Mouse (Mus musculus) lung, postnatal 0 days (tissue): Measurements from ENCODE around the gene Nup62. TPM values are rescaled to one million over a fixed set of nuclear protein-coding genes. Genes with fewer than 3 reads are reported as not detected.
A peak's percentile ranks its signal among the peaks of the same experiment; 100 is the strongest.

Experiments
- ATAC-seq: fragments of 200-750 bp; cut with Nextera tagmentation; 2 replicates; pipeline ENCODE4 v1.8.0; 2017; ENCODE audit warnings: moderate library complexity
- DNase-seq: peaks from one replicate; pipeline ENCODE4 v3.0.0-alpha.2; 2016; ENCODE audit warnings: low spot score
- H3K27ac ChIP-seq: fragments of 300-500 bp; sonication (generic); 2 replicates; pipeline ENCODE4 v1.5.1; 2014; ENCODE audit warnings: antibody characterized with exemption, mild to moderate bottlenecking, low read length, mixed read lengths
- H3K27me3 ChIP-seq: fragments of 300-500 bp; sonication (generic); replicated peaks from 2 replicates; pipeline ENCODE4 v1.6.1; 2014; ENCODE audit warnings: low read length, mixed read lengths; ENCODE audit not compliant: insufficient read depth
- H3K36me3 ChIP-seq: fragments of 300-500 bp; sonication (generic); 2 replicates; pipeline ENCODE4 v1.6.1; 2014; ENCODE audit warnings: low read length, mixed read lengths; ENCODE audit not compliant: insufficient read depth
- H3K4me1 ChIP-seq: fragments of 300-500 bp; sonication (generic); 2 replicates; pipeline ENCODE4 v1.6.1; 2014; ENCODE audit warnings: antibody characterized with exemption, low read depth, low read length, mixed read lengths; ENCODE audit not compliant: insufficient read depth
- H3K4me2 ChIP-seq: fragments of 300-500 bp; sonication (generic); replicated peaks from 2 replicates; pipeline ENCODE4 v1.6.1; 2014; ENCODE audit warnings: low read depth, mild to moderate bottlenecking, low read length, moderate library complexity, mixed read lengths
- H3K4me3 ChIP-seq: fragments of 300-500 bp; sonication (generic); 2 replicates; pipeline ENCODE4 v1.5.1; 2014; ENCODE audit warnings: low read depth, low read length
- H3K9ac ChIP-seq: fragments of 300-500 bp; sonication (generic); replicated peaks from 2 replicates; pipeline ENCODE4 v1.6.1; 2014; ENCODE audit warnings: low read depth, mild to moderate bottlenecking
- H3K9me3 ChIP-seq: fragments of 300-500 bp; sonication (generic); 2 replicates; pipeline ENCODE4 v1.6.1; 2016; ENCODE audit warnings: low read length, mixed read lengths
- CTCF ChIP-seq: IDR thresholded peaks from 2 replicates; pipeline ENCODE4 v1.5.1; 2016; ENCODE audit warnings: antibody characterized with exemption, mild to moderate bottlenecking
- EP300 ChIP-seq: IDR thresholded peaks from 2 replicates; pipeline ENCODE4 v1.6.1; 2016; ENCODE audit warnings: antibody characterized with exemption, mild to moderate bottlenecking, control low read depth
- WGBS: fragments of 180-500 bp; shearing (Covaris S2); extraction: QIAGEN DNeasy Blood & Tissue Kit; methylation state at CpG from one replicate; pipeline ENCODE4 v1.1.7; 2014; 5-methylcytosine and 5-hydroxymethylcytosine counted together
- polyA plus RNA-seq: library from polyadenylated mRNA; unstranded; fragments of >200 nt; fragmentation: Nextera tagmentation; extraction: Ambion mirVana; gene quantifications from 2 replicates; pipeline ENCODE4 v1.2.1, GENCODE M21; 2015

Gene Nup62
- polyA plus RNA-seq, 1 experiment from 2014 or later: 23.8 TPM

DNA sequence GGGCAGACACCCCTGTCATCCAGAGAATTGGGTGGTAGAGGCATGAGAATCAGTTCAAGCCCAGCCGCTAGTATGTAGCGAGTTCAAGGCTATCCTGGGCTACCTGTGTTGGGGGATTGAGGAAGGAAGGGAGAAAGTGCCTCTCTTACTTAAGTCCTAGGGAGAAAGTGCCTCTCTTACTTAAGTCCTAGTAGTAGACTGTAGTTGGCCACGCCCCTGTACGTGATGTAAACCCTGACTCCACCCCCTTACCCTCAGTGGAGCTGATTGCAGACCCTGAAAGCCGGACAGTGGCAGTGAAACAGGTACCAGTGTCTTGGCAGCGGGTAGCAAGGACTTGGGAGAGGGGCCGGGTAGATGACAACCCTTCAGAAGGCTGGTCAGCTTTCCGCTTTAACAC is 42.0 kb downstream of the Nup62 start:
- Histone ChIP-seq H3K4me2 (peak overlapping the region; percentile 96), H3K9ac (no peak overlapping the region), H3K27me3 (no peaks in the 10 kb centered on the region), H3K4me3 (peak overlapping the region; percentile 69), H3K4me1 (peaks cover 18% of the 10 kb centered on the region), H3K9me3 (no peaks in the 10 kb centered on the region), H3K27ac (peak overlapping the region; percentile 93), H3K36me3 (peaks cover 9% of the 10 kb centered on the region; the same call in 1 of the 2 replicates)
- TF ChIP-seq CTCF (no peak), EP300 (no peak)
- DNase-seq (peak; percentile 87), ATAC-seq (no peak)
- 23% methylated on average over 8 of the region's 8 CpGs for WGBS

DNA sequence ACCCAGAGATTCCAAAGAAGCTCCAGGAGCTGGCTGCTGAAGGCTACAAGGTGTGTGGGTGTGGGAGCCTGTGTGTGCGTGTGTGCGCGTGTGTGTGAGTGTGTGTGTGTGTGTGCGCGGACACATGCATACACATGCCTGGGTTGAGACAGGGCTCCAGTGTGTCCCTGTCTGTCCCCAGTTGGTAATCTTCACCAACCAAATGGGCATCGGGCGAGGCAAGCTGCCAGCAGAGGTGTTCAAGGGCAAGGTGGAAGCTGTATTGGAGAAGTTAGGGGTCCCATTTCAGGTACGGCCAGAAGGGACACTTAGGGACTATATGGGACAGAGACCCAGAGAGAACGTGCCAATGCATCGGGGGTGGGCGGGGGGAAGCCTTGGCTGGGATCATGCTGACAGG is 44.0 kb downstream of the Nup62 start:
- Histone ChIP-seq H3K27ac (no peak overlapping the region), H3K4me3 (no peak overlapping the region), H3K9me3 (no peaks in the 10 kb centered on the region), H3K9ac (no peak overlapping the region), H3K4me1 (peaks cover 11% of the 10 kb centered on the region), H3K27me3 (no peaks in the 10 kb centered on the region), H3K4me2 (no peak overlapping the region), H3K36me3 (peaks cover 25% of the 10 kb centered on the region)
- no peak for TF ChIP-seq CTCF
- TF ChIP-seq EP300: no peak
- no peak for DNase-seq
- WGBS: 85% methylated on average over 11 of the region's 11 CpGs
- no peak for ATAC-seq

DNA sequence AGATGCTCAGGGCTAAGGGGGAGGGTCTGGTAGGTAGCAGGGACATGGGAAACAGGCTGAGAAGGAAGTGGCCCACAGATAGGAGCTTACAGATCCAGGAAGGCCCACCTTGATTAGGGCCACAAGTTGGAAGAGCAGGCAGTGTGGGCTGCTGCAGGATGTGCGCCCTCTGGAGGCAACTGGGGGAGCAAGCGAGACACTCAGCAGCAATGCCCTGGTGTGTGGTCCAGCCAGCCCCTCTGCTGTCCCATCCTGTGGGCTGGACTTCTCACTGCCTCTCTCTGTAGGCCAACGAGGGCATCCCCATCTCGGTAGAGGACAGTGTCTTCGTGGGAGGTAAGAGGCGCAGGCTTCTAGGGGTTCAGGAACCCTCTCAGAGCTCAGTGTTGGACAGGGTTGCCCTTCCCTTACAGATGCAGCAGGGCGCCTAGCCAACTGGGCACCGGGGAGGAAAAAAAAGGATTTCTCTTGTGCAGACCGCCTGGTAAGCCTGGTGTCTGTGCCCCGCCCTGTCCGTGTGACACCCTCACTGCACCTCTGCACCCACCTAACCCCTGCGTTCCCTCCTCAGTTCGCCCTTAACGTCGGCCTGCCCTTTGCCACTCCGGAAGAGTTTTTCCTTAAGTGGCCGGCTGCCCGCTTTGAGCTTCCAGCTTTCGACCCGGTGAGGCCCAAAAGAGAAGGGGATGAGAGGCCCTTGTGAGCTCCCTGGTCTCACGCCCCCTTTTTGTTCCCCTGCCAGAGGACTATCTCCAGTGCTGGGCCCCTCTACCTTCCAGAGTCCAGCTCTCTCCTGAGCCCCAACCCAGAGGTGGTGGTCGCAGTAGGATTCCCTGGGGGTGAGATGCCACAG is 44.9 kb downstream of the Nup62 start:
- Histone ChIP-seq H3K36me3 (peaks cover 25% of the 10 kb centered on the region), H3K4me2 (no peak overlapping the region), H3K9me3 (no peaks in the 10 kb centered on the region), H3K4me1 (peaks cover 10% of the 10 kb centered on the region), H3K27me3 (no peaks in the 10 kb centered on the region), H3K27ac (no peak overlapping the region), H3K9ac (no peak overlapping the region), H3K4me3 (no peak overlapping the region)
- DNase-seq: peak; percentile 79
- peak; percentile 44 for ATAC-seq
- 49% methylated on average over 22 of the region's 22 CpGs for whole genome bisulfite sequencing
- TF ChIP-seq CTCF (peak; percentile 94), EP300 (no peak)

DNA sequence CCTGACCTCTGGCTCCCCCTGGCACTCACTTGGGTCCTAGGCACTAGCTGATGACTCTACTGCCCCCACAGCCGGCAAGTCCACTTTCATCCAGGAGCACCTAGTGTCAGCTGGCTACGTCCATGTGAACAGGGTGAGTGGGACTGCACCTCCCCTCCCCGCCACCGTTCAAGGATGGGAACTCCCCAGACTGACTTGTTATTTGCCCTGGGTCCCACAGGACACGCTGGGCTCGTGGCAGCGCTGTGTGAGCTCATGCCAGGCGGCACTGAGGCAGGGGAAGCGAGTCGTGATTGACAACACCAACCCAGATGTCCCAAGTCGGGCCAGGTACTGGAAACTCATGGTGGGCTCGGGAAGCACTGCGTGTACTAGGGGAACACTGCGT is 45.5 kb downstream of the Nup62 start:
- H3K36me3 ChIP-seq: peaks cover 25% of the 10 kb centered on the region
- H3K27me3 ChIP-seq: no peaks in the 10 kb centered on the region
- no peak overlapping the region for H3K27ac ChIP-seq
- no peak overlapping the region for H3K4me2 ChIP-seq
- WGBS: 76% methylated on average over 14 of the region's 14 CpGs
- DNase-seq (no peak), ATAC-seq (no peak)
- peaks cover 14% of the 10 kb centered on the region for H3K4me1 ChIP-seq
- TF ChIP-seq CTCF: peak; percentile 28
- TF ChIP-seq EP300: no peak
- H3K9ac ChIP-seq: no peak overlapping the region
- no peak overlapping the region for H3K4me3 ChIP-seq
- no peaks in the 10 kb centered on the region for H3K9me3 ChIP-seq

DNA sequence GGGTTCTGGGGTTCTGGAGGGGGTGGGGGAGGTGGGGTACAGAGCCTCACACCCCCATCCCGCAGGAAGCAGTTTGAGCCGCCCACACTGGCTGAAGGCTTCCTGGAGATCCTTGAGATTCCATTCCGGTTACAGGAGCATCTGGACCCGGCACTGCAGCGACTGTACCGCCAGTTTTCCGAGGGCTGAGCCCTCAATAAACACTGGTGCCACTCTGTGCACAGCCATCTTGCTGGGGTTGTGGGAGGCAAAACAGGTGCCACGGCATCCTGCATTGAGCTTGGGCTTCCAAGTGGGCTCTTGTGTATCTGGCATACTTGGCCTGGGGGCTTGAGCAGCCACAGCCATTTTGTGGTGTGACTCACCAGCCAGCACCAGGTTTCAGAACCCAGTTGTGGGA is 46.5 kb downstream of the Nup62 start:
- Histone ChIP-seq H3K27me3 (no peaks in the 10 kb centered on the region), H3K9ac (no peak overlapping the region), H3K4me1 (peaks cover 19% of the 10 kb centered on the region), H3K9me3 (no peaks in the 10 kb centered on the region), H3K27ac (no peak overlapping the region), H3K4me3 (no peak overlapping the region), H3K4me2 (no peak overlapping the region), H3K36me3 (peaks cover 25% of the 10 kb centered on the region)
- DNase-seq (no peak), ATAC-seq (no peak)
- WGBS: 45% methylated on average over 8 of the region's 8 CpGs
- no peak for TF ChIP-seq EP300
- no peak for TF ChIP-seq CTCF

GRCm38 (mm10) chr7:44863210-44863609 is 47.3 kb downstream of the Nup62 start:
- H3K9me3 ChIP-seq: no peaks in the 10 kb centered on the region
- no peak overlapping the region for H3K4me3 ChIP-seq
- H3K27me3 ChIP-seq: no peaks in the 10 kb centered on the region
- DNase-seq: no peak
- H3K4me2 ChIP-seq: no peak overlapping the region
- no peak overlapping the region for H3K27ac ChIP-seq
- peaks cover 25% of the 10 kb centered on the region for H3K36me3 ChIP-seq
- TF ChIP-seq EP300 (no peak), CTCF (no peak)
- 87% methylated on average over 14 of the region's 14 CpGs for WGBS
- peaks cover 27% of the 10 kb centered on the region for H3K4me1 ChIP-seq
- H3K9ac ChIP-seq: no peak overlapping the region
- no peak for ATAC-seq
